Mouse (Mus musculus) erythroblast, embryonic 14.5 days (primary cell): ENCODE data around the gene Sap25.

ENCODE experiments used
- GATA1 ChIP-seq: IDR thresholded peaks from 2 replicates; pipeline ENCODE4 v1.6.1; 2012; ENCODE audit warnings: low read length, inconsistent platforms, mixed read lengths
- TAL1 ChIP-seq: IDR thresholded peaks from 3 replicates; pipeline ENCODE4 v1.6.1; 2012; ENCODE audit warnings: low read length, inconsistent platforms, mixed read lengths

- TF ChIP-seq GATA1 (no peak), TAL1 (no peak)
Measured at GRCm38 (mm10) chr5:137610548-137611244, 30.4 kb upstream of the Sap25 start.
